Mouse (Mus musculus) mouse embryonic stem cell (cell line): ENCODE data around the gene Hdac9.

Experiments
- in situ Hi-C, 2 experiments: fragments of 300-500 bp; cut with MboI; formaldehyde crosslinking; loops; 1 replicate in 1 of 2; 3 replicates in 1 of 2; pipeline ENCODE4 v1.14.3; 2019 to 2020; ENCODE audit warnings: low sequenced_read_pairs in 2 of 2, low pct_unique_long_range_greater_than_20kb in 1 of 2, mixed read lengths in 1 of 2; ENCODE audit not compliant: unreplicated experiment in 1 of 2

Hdac9 gene

GRCm38 (mm10) chr12:34554803-34555202 is 362.1 kb downstream of the Hdac9 start:
- in situ Hi-C loops, result no loop called here

GRCm38 (mm10) chr12:34550268-34550667 is 366.6 kb downstream of the Hdac9 start:
- in situ Hi-C loops, result no loop called here

- in situ Hi-C loops, result no loop called here
Observed at GRCm38 (mm10) chr12:34529165-34529545, 387.7 kb downstream of the Hdac9 start.

GRCm38 (mm10) chr12:34528201-34529164 is 388.4 kb downstream of the Hdac9 start:
- in situ Hi-C loops, result no loop called here

GRCm38 (mm10) chr12:34527761-34528160 is 389.1 kb downstream of the Hdac9 start:
- in situ Hi-C loops, result no loop called here

GRCm38 (mm10) chr12:34521468-34521867 is 395.4 kb downstream of the Hdac9 start:
- in situ Hi-C loops, result no loop called here

- in situ Hi-C loops, result no loop called here
Observed at GRCm38 (mm10) chr12:34516769-34517562, 399.9 kb downstream of the Hdac9 start.

- in situ Hi-C loops, result no loop called here
Observed at GRCm38 (mm10) chr12:34506345-34506744, 410.6 kb downstream of the Hdac9 start.

GRCm38 (mm10) chr12:34498751-34499626 is 417.9 kb downstream of the Hdac9 start:
- in situ Hi-C loops, result no loop called here

GRCm38 (mm10) chr12:34498331-34498730 is 418.6 kb downstream of the Hdac9 start:
- in situ Hi-C loops, result no loop called here

GRCm38 (mm10) chr12:34497702-34498101 is 419.2 kb downstream of the Hdac9 start:
- in situ Hi-C loops, result no loop called here

GRCm38 (mm10) chr12:34495940-34496339 is 421.0 kb downstream of the Hdac9 start:
- in situ Hi-C loops, result no loop called here

- in situ Hi-C loops, result no loop called here
Observed at GRCm38 (mm10) chr12:34489629-34490028, 427.3 kb downstream of the Hdac9 start.

- in situ Hi-C loops, result no loop called here
Observed at GRCm38 (mm10) chr12:34487666-34488065, 429.2 kb downstream of the Hdac9 start.

GRCm38 (mm10) chr12:34487021-34487420 is 429.9 kb downstream of the Hdac9 start:
- in situ Hi-C loops, result no loop called here

- in situ Hi-C loops, result no loop called here
Observed at GRCm38 (mm10) chr12:34486016-34486415, 430.9 kb downstream of the Hdac9 start.

GRCm38 (mm10) chr12:34481702-34482101 is 435.2 kb downstream of the Hdac9 start:
- in situ Hi-C loops, result no loop called here

GRCm38 (mm10) chr12:34472949-34473651 is 443.8 kb downstream of the Hdac9 start:
- in situ Hi-C loops, result no loop called here
